Mouse (Mus musculus): ENCODE data around the gene Atp2b1. TPM values are rescaled to one million over a fixed set of nuclear protein-coding genes. Genes with fewer than 3 reads are reported as not detected.

Gene Atp2b1
- polyA plus RNA-seq, 2 experiments = 40.9 to 131 TPM

DNA sequence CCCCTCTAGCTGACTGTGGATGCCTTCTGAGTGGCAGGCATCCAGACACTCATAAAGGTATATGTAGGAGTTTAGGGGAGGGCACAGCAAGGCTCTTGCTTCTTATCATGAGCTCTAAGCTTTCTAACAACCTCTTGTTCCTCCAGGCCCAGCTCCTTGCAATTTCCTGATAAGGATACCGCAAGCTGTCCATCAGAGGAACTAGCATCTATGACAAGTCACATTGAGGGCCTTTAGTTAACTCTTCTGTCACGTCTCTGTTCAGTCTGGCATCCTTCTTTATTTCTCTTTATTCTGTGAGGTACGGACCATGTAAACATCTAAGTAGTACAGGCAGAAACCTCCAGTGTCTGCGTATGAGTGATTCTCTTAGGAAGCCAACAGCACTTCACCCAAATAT, 8.2 kb upstream of the Atp2b1 start:
- no peak overlapping the region for H3K27ac ChIP-seq (replicated peaks; ENCODE audit: low read depth, low read length)
- no peak for TF ChIP-seq POLR2A (IDR thresholded peaks at IDR 0.05; ENCODE audit: borderline replicate concordance, extremely low read depth, insufficient read depth, insufficient read length)
- H3K4me1 ChIP-seq (ENCODE audit: control insufficient read depth, insufficient read depth, low read length) = no peaks in the 10 kb centered on the region
- DNase-seq (ENCODE audit: low spot score) (no peak), ATAC-seq (ENCODE audit: low FRiP score, low read depth) (no peak)
- no peaks in the 10 kb centered on the region for H3K9me3 ChIP-seq (ENCODE audit: control insufficient read depth, low read length)
- 89% methylated on average over 4 of the region's 4 CpGs for WGBS
- no peak overlapping the region for H3K4me3 ChIP-seq (replicated peaks; ENCODE audit: low read length)
- no peak overlapping the region for H3K9ac ChIP-seq (ENCODE audit: low read depth, low read length, severe bottlenecking)
- no peaks in the 10 kb centered on the region for H3K36me3 ChIP-seq (ENCODE audit: control insufficient read depth, insufficient read depth, low read length)
- no peaks in the 10 kb centered on the region for H3K27me3 ChIP-seq (ENCODE audit: control insufficient read depth, insufficient read depth, low read length)
- H3K4me2 ChIP-seq (replicated peaks; ENCODE audit: low read depth, low read length, severe bottlenecking) = no peak overlapping the region

DNA sequence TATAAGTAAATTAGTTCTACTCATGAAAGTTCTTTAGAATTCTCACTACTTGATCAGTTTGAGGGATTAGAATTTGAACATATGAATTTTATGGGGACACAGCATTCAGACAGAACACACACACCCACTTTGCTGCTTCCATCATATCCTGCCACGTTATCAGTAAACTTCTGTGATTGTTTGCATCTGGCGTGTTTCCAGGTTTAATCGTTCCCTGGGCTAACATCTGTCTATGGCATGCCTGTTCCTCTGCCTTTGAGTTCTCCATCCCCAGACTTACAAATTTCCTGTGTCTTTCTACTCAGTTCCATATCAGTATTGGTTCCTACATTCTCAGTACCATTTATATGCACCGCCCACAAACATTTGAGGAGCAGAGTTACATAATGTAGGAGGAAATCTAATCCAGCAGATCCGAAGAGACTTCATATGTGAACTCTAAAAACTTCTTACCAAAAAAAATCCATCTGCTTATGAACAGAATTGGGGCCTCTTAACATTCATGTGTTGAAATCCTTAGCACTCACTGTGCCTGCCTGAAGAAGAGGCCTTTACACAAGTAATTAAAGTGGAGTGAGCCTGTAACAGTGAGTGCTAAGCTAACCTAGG, 7.2 kb upstream of the Atp2b1 start:
- Histone ChIP-seq H3K27ac (replicated peaks; ENCODE audit: low read depth, low read length) (no peak overlapping the region), H3K4me3 (replicated peaks; ENCODE audit: low read length) (no peak overlapping the region), H3K4me2 (replicated peaks; ENCODE audit: low read depth, low read length, severe bottlenecking) (no peak overlapping the region), H3K27me3 (ENCODE audit: control insufficient read depth, insufficient read depth, low read length) (no peaks in the 10 kb centered on the region), H3K9ac (ENCODE audit: low read depth, low read length, severe bottlenecking) (no peak overlapping the region), H3K4me1 (ENCODE audit: control insufficient read depth, insufficient read depth, low read length) (no peaks in the 10 kb centered on the region), H3K36me3 (ENCODE audit: control insufficient read depth, insufficient read depth, low read length) (no peaks in the 10 kb centered on the region), H3K9me3 (ENCODE audit: control insufficient read depth, low read length) (no peaks in the 10 kb centered on the region)
- DNase-seq (ENCODE audit: low spot score) (no peak), ATAC-seq (ENCODE audit: low FRiP score, low read depth) (no peak)
- WGBS = 59% methylated on average over 5 of the region's 5 CpGs
- TF ChIP-seq POLR2A (IDR thresholded peaks at IDR 0.05; ENCODE audit: borderline replicate concordance, extremely low read depth, insufficient read depth, insufficient read length) = no peak

GRCm38 (mm10) chr10:98913610-98913960, 621 bp upstream of the Atp2b1 start:
- Histone ChIP-seq H3K36me3 (ENCODE audit: control insufficient read depth, insufficient read depth, low read length) (no peaks in the 10 kb centered on the region), H3K9me3 (ENCODE audit: control insufficient read depth, low read length) (no peaks in the 10 kb centered on the region), H3K9ac (ENCODE audit: low read depth, low read length, severe bottlenecking) (peak overlapping the region; percentile 95), H3K4me2 (replicated peaks; ENCODE audit: low read depth, low read length, severe bottlenecking) (peak overlapping the region; percentile 57), H3K27ac (replicated peaks; ENCODE audit: low read depth, low read length) (peak overlapping the region; percentile 98), H3K27me3 (ENCODE audit: control insufficient read depth, insufficient read depth, low read length) (no peaks in the 10 kb centered on the region), H3K4me1 (ENCODE audit: control insufficient read depth, insufficient read depth, low read length) (no peaks in the 10 kb centered on the region), H3K4me3 (replicated peaks; ENCODE audit: low read length) (peak overlapping the region; percentile 93)
- DNase-seq (ENCODE audit: low spot score) (no peak), ATAC-seq (ENCODE audit: low FRiP score, low read depth) (no peak)
- 0% methylated on average over 17 of the region's 19 CpGs for WGBS
- TF ChIP-seq POLR2A (IDR thresholded peaks at IDR 0.05; ENCODE audit: borderline replicate concordance, extremely low read depth, insufficient read depth, insufficient read length) = no peak

- peak overlapping the region; percentile 93 for H3K4me3 ChIP-seq (replicated peaks; ENCODE audit: low read length)
- peak overlapping the region; percentile 98 for H3K27ac ChIP-seq (replicated peaks; ENCODE audit: low read depth, low read length)
- DNase-seq (ENCODE audit: low spot score) = peak; percentile 83
- 0% methylated on average over 12 of the region's 62 CpGs for WGBS
- H3K4me1 ChIP-seq (ENCODE audit: control insufficient read depth, insufficient read depth, low read length) = no peaks in the 10 kb centered on the region
- H3K9me3 ChIP-seq (ENCODE audit: control insufficient read depth, low read length) = no peaks in the 10 kb centered on the region
- no peaks in the 10 kb centered on the region for H3K27me3 ChIP-seq (ENCODE audit: control insufficient read depth, insufficient read depth, low read length)
- peak overlapping the region; percentile 95 for H3K9ac ChIP-seq (ENCODE audit: low read depth, low read length, severe bottlenecking)
- no peak for TF ChIP-seq POLR2A (IDR thresholded peaks at IDR 0.05; ENCODE audit: borderline replicate concordance, extremely low read depth, insufficient read depth, insufficient read length)
- no peaks in the 10 kb centered on the region for H3K36me3 ChIP-seq (ENCODE audit: control insufficient read depth, insufficient read depth, low read length)
- ATAC-seq (ENCODE audit: low FRiP score, low read depth) = peak; percentile 73
- peak overlapping the region; percentile 93 for H3K4me2 ChIP-seq (replicated peaks; ENCODE audit: low read depth, low read length, severe bottlenecking)
Measured at GRCm38 (mm10) chr10:98914810-98915241, 620 bp downstream of the Atp2b1 start.

GRCm38 (mm10) chr10:98915398-98915931, 1.3 kb downstream of the Atp2b1 start:
- Histone ChIP-seq H3K27me3 (ENCODE audit: control insufficient read depth, insufficient read depth, low read length) (no peaks in the 10 kb centered on the region), H3K36me3 (ENCODE audit: control insufficient read depth, insufficient read depth, low read length) (no peaks in the 10 kb centered on the region), H3K4me1 (ENCODE audit: control insufficient read depth, insufficient read depth, low read length) (no peaks in the 10 kb centered on the region), H3K4me3 (replicated peaks; ENCODE audit: low read length) (peak overlapping the region; percentile 93), H3K27ac (replicated peaks; ENCODE audit: low read depth, low read length) (peak overlapping the region; percentile 98), H3K4me2 (replicated peaks; ENCODE audit: low read depth, low read length, severe bottlenecking) (peak overlapping the region; percentile 93), H3K9me3 (ENCODE audit: control insufficient read depth, low read length) (no peaks in the 10 kb centered on the region), H3K9ac (ENCODE audit: low read depth, low read length, severe bottlenecking) (peak overlapping the region; percentile 95)
- 1% methylated on average over 14 of the region's 54 CpGs for WGBS
- DNase-seq (ENCODE audit: low spot score) = no peak
- no peak for ATAC-seq (ENCODE audit: low FRiP score, low read depth)
- no peak for TF ChIP-seq POLR2A (IDR thresholded peaks at IDR 0.05; ENCODE audit: borderline replicate concordance, extremely low read depth, insufficient read depth, insufficient read length)

Measured in limb, embryonic 14.5 days (tissue).